In genomic region chr14:23112369-23112768, GRCm38 (mm10) we compare ENCODE assay signal across 21 mouse cellular contexts.
A peak's percentile ranks its signal among the peaks of the same experiment; 100 is the strongest.
DNase-seq lines count a peak whose midpoint lies in the region; TF ChIP-seq lines count a peak whose summit lies in the region.
"Had no signal": no experiment of that assay in that cellular context is flagged by ENCODE, and none has a peak within 500 bp of the region (broad histone marks: within the 10 kb centered on the region; RNA-seq: fewer than 3 reads in every experiment).

No protein-coding gene starts in this region.

- TF ChIP-seq CTCF in C2C12 (IDR thresholded peaks at IDR 0.05; ENCODE audit: control insufficient read depth, insufficient read depth, insufficient read length): no peak

- no peaks in the 10 kb centered on the region for H3K79me3 ChIP-seq in C2C12 (ENCODE audit: low read depth)

- no peaks in the 10 kb centered on the region for H3K36me3 ChIP-seq in C2C12 (ENCODE audit: control insufficient read depth, insufficient read depth)
- H3K36me3 ChIP-seq: embryonic facial prominence, embryonic 10.5 days; heart, embryonic 13.5 days; hindbrain, embryonic 13.5 days; intestine, embryonic 15.5 days had no signal

- DNase-seq in embryo, embryonic 10 days (ENCODE audit: low spot score): peak; percentile 11
- DNase-seq in embryo, embryonic 9.5 days (ENCODE audit: extremely low spot score): no peak
- peak; percentile 86 for DNase-seq in NIH3T3 (ENCODE audit: low read depth)
- DNase-seq in mesoderm, embryonic 11.5 days (ENCODE audit: low read depth, low spot score): peak; percentile 58
- no peak for DNase-seq in urinary bladder, postnatal 10 days (ENCODE audit: low spot score)
- DNase-seq in frontal cortex, postnatal 10 days (ENCODE audit: low spot score in 2 of 2): no peak
- DNase-seq: B cell, adult 2 months; cerebellum, adult 11 months; cerebellum, adult 9-10 months; cerebellum, postnatal 25 days; forebrain, postnatal 0 days; gastrocnemius, adult 2 months; gastrocnemius, postnatal 25 days; heart, postnatal 4 days; kidney, adult 18-20 months had no signal

- H3K79me2 ChIP-seq in C2C12 (ENCODE audit: control insufficient read depth, insufficient read depth): no peaks in the 10 kb centered on the region

- H3K27me3 ChIP-seq in C2C12 (ENCODE audit: control insufficient read depth, insufficient read depth, insufficient read length): no peaks in the 10 kb centered on the region
- H3K27me3 ChIP-seq: forebrain, embryonic 13.5 days; heart, embryonic 13.5 days; hindbrain, embryonic 13.5 days; intestine, embryonic 15.5 days had no signal

- no peak overlapping the region for H3K4me3 ChIP-seq in C2C12 (ENCODE audit: insufficient read depth, poor library complexity, severe bottlenecking)
- H3K4me3 ChIP-seq: embryonic facial prominence, embryonic 10.5 days; forebrain, embryonic 13.5 days; gastrocnemius, adult 2 months; heart, embryonic 13.5 days; hindbrain, embryonic 13.5 days; intestine, embryonic 15.5 days had no signal

- no peak overlapping the region for H3ac ChIP-seq in C2C12 (ENCODE audit: control insufficient read depth, insufficient read length, low read depth)

TF ChIP-seq in C2C12, 6 proteins besides CTCF, POLR2A, EP300 and RAD21:
- TF ChIP-seq FOSL1 (IDR thresholded peaks at IDR 0.05; ENCODE audit: insufficient read depth, low read length, poor library complexity, severe bottlenecking) (no peak), CEBPB (IDR thresholded peaks at IDR 0.05; ENCODE audit: low read depth) (peak; percentile 71), MYOG (IDR thresholded peaks at IDR 0.05; ENCODE audit: control insufficient read depth, extremely low read depth, insufficient read length) (no peak), MAX (IDR thresholded peaks at IDR 0.05) (no peak), MYOD1 (IDR thresholded peaks at IDR 0.05; ENCODE audit: control insufficient read depth, insufficient read length, low read depth) (peak; percentile 3), USF1 (IDR thresholded peaks at IDR 0.05; ENCODE audit: low read depth) (no peak)

Comparison
In these comparisons a context has a peak if more than half of its experiments do, and no peak if none do; other contexts are left out.
1. DNase-seq: peak in embryo, embryonic 10 days (single experiment), NIH3T3 (single experiment) and mesoderm, embryonic 11.5 days (single experiment); none in embryo, embryonic 9.5 days (single experiment), urinary bladder, postnatal 10 days (single experiment) and frontal cortex, postnatal 10 days (0 of 2).